Mouse (Mus musculus) neural tube, embryonic 14.5 days (tissue): ENCODE results near the gene Capn15. TPM values are rescaled to one million over a fixed set of nuclear protein-coding genes. Genes with fewer than 3 reads are reported as not detected.

Experiments
- ATAC-seq: fragments of 200-750 bp; cut with Nextera tagmentation; 2 replicates; pipeline ENCODE4 v1.8.0; 2017; ENCODE audit warnings: low read depth, mild to moderate bottlenecking, moderate TSS enrichment, moderate library complexity
- H3K27ac ChIP-seq: fragments of 300-500 bp; sonication (generic); 2 replicates; pipeline ENCODE4 v1.5.1; 2014; ENCODE audit warnings: low read depth, mild to moderate bottlenecking, control low read depth, low read length, moderate library complexity, mixed read lengths
- H3K27me3 ChIP-seq: fragments of 300-500 bp; sonication (generic); 2 replicates; pipeline ENCODE4 v1.6.1; 2014; ENCODE audit warnings: low read length; ENCODE audit not compliant: control insufficient read depth, insufficient read depth
- H3K36me3 ChIP-seq: fragments of 300-500 bp; sonication (generic); 2 replicates; pipeline ENCODE4 v1.6.1; 2014; ENCODE audit warnings: low read length, mixed read lengths; ENCODE audit not compliant: control insufficient read depth, insufficient read depth
- H3K4me1 ChIP-seq: fragments of 300-500 bp; sonication (generic); 2 replicates; pipeline ENCODE4 v1.6.1; 2014; ENCODE audit warnings: low read length; ENCODE audit not compliant: control insufficient read depth, insufficient read depth
- H3K4me2 ChIP-seq: fragments of 300-500 bp; sonication (generic); 2 replicates; pipeline ENCODE4 v1.6.1; 2014; ENCODE audit warnings: mild to moderate bottlenecking, low read depth, low read length, control low read depth
- H3K4me3 ChIP-seq: fragments of 300-500 bp; sonication (generic); 2 replicates; pipeline ENCODE4 v1.5.1; 2014; ENCODE audit warnings: low read depth, low read length, control low read depth, mixed read lengths
- H3K9ac ChIP-seq: fragments of 300-500 bp; sonication (generic); replicated peaks from 2 replicates; pipeline ENCODE4 v1.6.1; 2014; ENCODE audit warnings: low read depth, mild to moderate bottlenecking, control low read depth, low read length, mixed read lengths
- H3K9me3 ChIP-seq: fragments of 300-500 bp; sonication (generic); 2 replicates; pipeline ENCODE4 v1.6.1; 2016; ENCODE audit warnings: low read length; ENCODE audit not compliant: control insufficient read depth
- WGBS: fragments of 180-500 bp; shearing (Covaris S2); extraction: QIAGEN DNeasy Blood & Tissue Kit; methylation state at CpG from one replicate; pipeline ENCODE4 v1.1.7; 2014; 5-methylcytosine and 5-hydroxymethylcytosine counted together
- polyA plus RNA-seq: library from polyadenylated mRNA; unstranded; fragments of >200 nt; fragmentation: Nextera tagmentation; extraction: Ambion mirVana; gene quantifications from 2 replicates; pipeline ENCODE4 v1.2.1, GENCODE M21; 2014

Gene Capn15
- polyA plus RNA-seq, 1 experiment from 2014 or later, result 24.6 TPM

- 83% methylated on average over 10 of the region's 10 CpGs for WGBS
Observed at GRCm38 (mm10) chr17:26005731-26006450, 20.3 kb upstream of the Capn15 start.

GRCm38 (mm10) chr17:26004711-26005110 is 19.1 kb upstream of the Capn15 start:
- Histone ChIP-seq H3K4me1 (no peaks in the 10 kb centered on the region), H3K9me3 (no peaks in the 10 kb centered on the region), H3K27ac (no peak overlapping the region), H3K4me2 (no peak overlapping the region), H3K36me3 (peaks cover 14% of the 10 kb centered on the region; the same call in 1 of the 2 replicates), H3K9ac (no peak overlapping the region), H3K27me3 (no peaks in the 10 kb centered on the region), H3K4me3 (no peak overlapping the region)
- WGBS, result 90% methylated on average over 15 of the region's 15 CpGs
- ATAC-seq, result no peak

More at GRCm38 (mm10) chr17:26005731-26006450, 20.3 kb upstream of the Capn15 start:
- Histone ChIP-seq H3K36me3 (peaks cover 24% of the 10 kb centered on the region), H3K27me3 (no peaks in the 10 kb centered on the region), H3K4me2 (no peak overlapping the region), H3K9ac (no peak overlapping the region), H3K4me3 (no peak overlapping the region), H3K4me1 (no peaks in the 10 kb centered on the region), H3K9me3 (no peaks in the 10 kb centered on the region), H3K27ac (no peak overlapping the region)
- ATAC-seq, result no peak

GRCm38 (mm10) chr17:26003864-26004263 is 18.3 kb upstream of the Capn15 start:
- Histone ChIP-seq H3K36me3 (peaks cover 14% of the 10 kb centered on the region; the same call in 1 of the 2 replicates), H3K4me1 (no peaks in the 10 kb centered on the region), H3K4me3 (no peak overlapping the region), H3K9me3 (no peaks in the 10 kb centered on the region), H3K27me3 (no peaks in the 10 kb centered on the region), H3K27ac (no peak overlapping the region), H3K9ac (no peak overlapping the region), H3K4me2 (no peak overlapping the region)
- ATAC-seq, result no peak
- WGBS, result 97% methylated on average over 2 of the region's 2 CpGs

GRCm38 (mm10) chr17:25998425-25998824 is 12.8 kb upstream of the Capn15 start:
- H3K36me3 ChIP-seq, result peaks cover 31% of the 10 kb centered on the region; the same call in 1 of the 2 replicates
- no peaks in the 10 kb centered on the region for H3K27me3 ChIP-seq
- H3K4me2 ChIP-seq, result no peak overlapping the region
- no peak overlapping the region for H3K27ac ChIP-seq
- no peak overlapping the region for H3K4me3 ChIP-seq
- 86% methylated on average over 11 of the region's 11 CpGs for WGBS
- no peak overlapping the region for H3K9ac ChIP-seq
- H3K4me1 ChIP-seq, result no peaks in the 10 kb centered on the region
- no peak for ATAC-seq
- H3K9me3 ChIP-seq, result no peaks in the 10 kb centered on the region

- Histone ChIP-seq H3K27ac (no peak overlapping the region), H3K4me1 (no peaks in the 10 kb centered on the region), H3K36me3 (peaks cover 49% of the 10 kb centered on the region), H3K4me2 (no peak overlapping the region), H3K27me3 (no peaks in the 10 kb centered on the region), H3K9me3 (no peaks in the 10 kb centered on the region), H3K9ac (no peak overlapping the region), H3K4me3 (no peak overlapping the region)
- 95% methylated on average over 3 of the region's 3 CpGs for WGBS
- ATAC-seq, result no peak
Observed at GRCm38 (mm10) chr17:25993489-25993888, 7.9 kb upstream of the Capn15 start.

- 98% methylated on average over 4 of the region's 4 CpGs for WGBS
- Histone ChIP-seq H3K27me3 (no peaks in the 10 kb centered on the region), H3K4me1 (no peaks in the 10 kb centered on the region), H3K4me2 (no peak overlapping the region), H3K27ac (no peak overlapping the region), H3K9ac (no peak overlapping the region), H3K9me3 (no peaks in the 10 kb centered on the region), H3K4me3 (no peak overlapping the region), H3K36me3 (peaks cover 39% of the 10 kb centered on the region)
- no peak for ATAC-seq
Observed at GRCm38 (mm10) chr17:25992274-25992673, 6.7 kb upstream of the Capn15 start.

- Histone ChIP-seq H3K9ac (no peak overlapping the region), H3K27me3 (no peaks in the 10 kb centered on the region), H3K4me2 (no peak overlapping the region), H3K27ac (no peak overlapping the region), H3K9me3 (no peaks in the 10 kb centered on the region), H3K4me3 (no peak overlapping the region), H3K4me1 (no peaks in the 10 kb centered on the region), H3K36me3 (peaks cover 35% of the 10 kb centered on the region)
- WGBS, result 93% methylated on average over 5 of the region's 5 CpGs
- no peak for ATAC-seq
Observed at GRCm38 (mm10) chr17:25990331-25990730, 4.7 kb upstream of the Capn15 start.

- H3K4me1 ChIP-seq, result peaks cover 11% of the 10 kb centered on the region
- ATAC-seq, result no peak
- peak overlapping the region; percentile 82 for H3K27ac ChIP-seq
Observed at GRCm38 (mm10) chr17:25984556-25985305, 865 bp downstream of the Capn15 start.

GRCm38 (mm10) chr17:25984066-25984465 is 1.5 kb downstream of the Capn15 start:
- Histone ChIP-seq H3K4me1 (peaks cover 11% of the 10 kb centered on the region), H3K9me3 (no peaks in the 10 kb centered on the region), H3K4me3 (peak overlapping the region; percentile 77), H3K4me2 (peak overlapping the region; percentile 54), H3K27ac (no peak overlapping the region), H3K9ac (no peak overlapping the region), H3K27me3 (no peaks in the 10 kb centered on the region), H3K36me3 (no peaks in the 10 kb centered on the region)
- 100% methylated on average over 1 of the region's 1 CpGs for WGBS
- ATAC-seq, result no peak

More at GRCm38 (mm10) chr17:25984556-25985305, 865 bp downstream of the Capn15 start:
- 10% methylated on average over 17 of the region's 17 CpGs for WGBS
- Histone ChIP-seq H3K9me3 (no peaks in the 10 kb centered on the region), H3K4me2 (peak overlapping the region; percentile 54), H3K9ac (peak overlapping the region; percentile 84), H3K4me3 (peak overlapping the region; percentile 77), H3K27me3 (no peaks in the 10 kb centered on the region), H3K36me3 (peaks cover 4% of the 10 kb centered on the region; the same call in 1 of the 2 replicates)
